Mouse (Mus musculus) embryonic facial prominence, embryonic 11.5 days (tissue): ENCODE results near the gene Art3. TPM values are rescaled to one million over a fixed set of nuclear protein-coding genes. Genes with fewer than 3 reads are reported as not detected.

Source experiments
- ATAC-seq: fragments of 200-750 bp; cut with Nextera tagmentation; replicated peaks from 2 replicates; pipeline ENCODE4 v1.8.0; 2017; ENCODE audit warnings: low read depth; ENCODE audit not compliant: insufficient number of reproducible peaks, low FRiP score, low TSS enrichment
- DNase-seq: peaks from one replicate; pipeline ENCODE4 v3.0.0-alpha.2; 2015; ENCODE audit warnings: low spot score
- H3K27ac ChIP-seq: fragments of 300-500 bp; sonication (generic); replicated peaks from 2 replicates; pipeline ENCODE4 v1.5.1; 2014; ENCODE audit warnings: mild to moderate bottlenecking, low read depth, low read length, control low read depth
- H3K27me3 ChIP-seq: fragments of 300-500 bp; sonication (generic); 2 replicates; pipeline ENCODE4 v1.6.1; 2014; ENCODE audit warnings: mild to moderate bottlenecking, low read length, moderate library complexity, mixed read lengths; ENCODE audit not compliant: control insufficient read depth, insufficient read depth
- H3K36me3 ChIP-seq: fragments of 300-500 bp; sonication (generic); replicated peaks from 2 replicates; pipeline ENCODE4 v1.6.1; 2014; ENCODE audit warnings: low read depth, mild to moderate bottlenecking, low read length, moderate library complexity, mixed read lengths; ENCODE audit not compliant: control insufficient read depth, insufficient read depth
- H3K4me1 ChIP-seq: fragments of 300-500 bp; sonication (generic); 2 replicates; pipeline ENCODE4 v1.6.1; 2014; ENCODE audit warnings: low read length, mixed read lengths; ENCODE audit not compliant: control insufficient read depth, insufficient read depth
- H3K4me2 ChIP-seq: fragments of 300-500 bp; sonication (generic); 2 replicates; pipeline ENCODE4 v1.6.1; 2014; ENCODE audit warnings: low read depth, mild to moderate bottlenecking, control low read depth, low read length, moderate library complexity
- H3K4me3 ChIP-seq: fragments of 300-500 bp; sonication (generic); 2 replicates; pipeline ENCODE4 v1.5.1; 2014; ENCODE audit warnings: low read depth, low read length, control low read depth
- H3K9ac ChIP-seq: fragments of 300-500 bp; sonication (generic); replicated peaks from 2 replicates; pipeline ENCODE4 v1.6.1; 2014; ENCODE audit warnings: mild to moderate bottlenecking, control low read depth, low read length
- H3K9me3 ChIP-seq: fragments of 300-500 bp; sonication (generic); replicated peaks from 2 replicates; pipeline ENCODE4 v1.6.1; 2016; ENCODE audit warnings: mild to moderate bottlenecking, low read length, inconsistent platforms, mixed read lengths; ENCODE audit not compliant: control insufficient read depth
- WGBS: fragments of 180-500 bp; shearing (Covaris S2); extraction: QIAGEN DNeasy Blood & Tissue Kit; methylation state at CpG from one replicate; pipeline ENCODE4 v1.1.7; 2014; 5-methylcytosine and 5-hydroxymethylcytosine counted together
- polyA plus RNA-seq: library from polyadenylated mRNA; unstranded; fragments of >200 nt; fragmentation: Nextera tagmentation; extraction: Ambion mirVana; gene quantifications from 2 replicates; pipeline ENCODE4 v1.2.1, GENCODE M21; 2014

Gene Art3
- 1.4 and 2.6 TPM in 2 replicates for polyA plus RNA-seq

DNA sequence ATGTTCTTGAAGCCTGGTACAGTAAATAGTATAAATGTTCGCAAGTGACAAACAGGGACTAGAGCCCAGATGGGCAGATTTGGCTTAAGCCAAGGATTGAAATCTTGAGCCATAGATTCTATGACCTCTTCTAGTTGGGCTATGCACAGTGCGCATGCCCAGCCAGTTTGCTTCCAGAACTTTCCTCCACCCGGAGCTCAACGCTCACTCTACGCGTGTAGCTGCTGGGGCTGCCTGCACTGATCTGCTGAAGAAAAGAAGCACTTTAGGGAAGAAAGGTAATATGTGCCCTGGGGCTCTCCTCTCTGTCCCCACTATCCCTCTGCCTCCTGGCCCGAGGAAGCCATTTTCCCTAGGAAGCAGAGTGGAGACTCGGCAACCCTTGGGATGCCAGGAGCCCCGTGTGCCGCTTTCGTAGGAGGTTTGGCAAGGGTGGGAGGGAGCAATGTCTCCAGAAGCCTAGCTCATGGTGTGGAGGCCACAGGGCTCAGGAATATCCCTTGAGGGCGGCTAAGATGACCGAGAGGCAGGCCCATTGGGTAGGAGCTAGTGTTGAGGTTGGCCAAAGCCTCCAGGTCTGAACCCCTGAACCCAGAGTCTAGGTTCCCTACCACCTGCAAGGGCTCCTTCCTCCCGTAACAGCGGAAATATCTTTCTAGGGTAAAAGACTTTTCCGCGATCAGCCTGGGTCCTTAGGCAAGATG is at the start of gene Art3:
Art3 (plus strand) TSS at position 193 of the 704 bp plus-strand sequence.
- WGBS = 90% methylated on average over 17 of the region's 17 CpGs
- no peak for DNase-seq
- Histone ChIP-seq H3K4me1 (no peaks in the 10 kb centered on the region), H3K9me3 (no peaks in the 10 kb centered on the region), H3K27me3 (no peaks in the 10 kb centered on the region), H3K4me2 (no peak within 1 kb of the TSS), H3K27ac (no peak within 1 kb of the TSS), H3K9ac (no peak within 1 kb of the TSS), H3K4me3 (no peak within 1 kb of the TSS), H3K36me3 (no peaks in the 10 kb centered on the region)
- no peak for ATAC-seq

GRCm38 (mm10) chr5:92282571-92282970 is 49.1 kb upstream of the Art3 start:
- Histone ChIP-seq H3K9me3 (no peaks in the 10 kb centered on the region), H3K9ac (no peak overlapping the region), H3K4me1 (no peaks in the 10 kb centered on the region), H3K27me3 (no peaks in the 10 kb centered on the region), H3K4me2 (no peak overlapping the region), H3K27ac (no peak overlapping the region), H3K36me3 (no peaks in the 10 kb centered on the region; the same call in 1 of the 2 replicates), H3K4me3 (no peak overlapping the region)
- no peak for ATAC-seq
- WGBS = 82% methylated on average over 4 of the region's 4 CpGs
- no peak for DNase-seq

GRCm38 (mm10) chr5:92283107-92283506 is 48.5 kb upstream of the Art3 start:
- no peaks in the 10 kb centered on the region for H3K4me1 ChIP-seq
- no peak for ATAC-seq
- H3K27ac ChIP-seq = no peak overlapping the region
- H3K4me2 ChIP-seq = no peak overlapping the region
- no peak overlapping the region for H3K9ac ChIP-seq
- 59% methylated on average over 3 of the region's 3 CpGs for WGBS
- DNase-seq = no peak
- no peak overlapping the region for H3K4me3 ChIP-seq
- no peaks in the 10 kb centered on the region for H3K9me3 ChIP-seq
- no peaks in the 10 kb centered on the region; the same call in 1 of the 2 replicates for H3K36me3 ChIP-seq
- H3K27me3 ChIP-seq = no peaks in the 10 kb centered on the region

GRCm38 (mm10) chr5:92287840-92288239 is 43.8 kb upstream of the Art3 start:
- no peaks in the 10 kb centered on the region for H3K9me3 ChIP-seq
- no peak overlapping the region for H3K4me2 ChIP-seq
- H3K4me3 ChIP-seq = no peak overlapping the region
- no peaks in the 10 kb centered on the region for H3K4me1 ChIP-seq
- DNase-seq (no peak), ATAC-seq (no peak)
- WGBS = 86% methylated on average over 6 of the region's 6 CpGs
- H3K27me3 ChIP-seq = no peaks in the 10 kb centered on the region
- H3K27ac ChIP-seq = no peak overlapping the region
- H3K36me3 ChIP-seq = no peaks in the 10 kb centered on the region; the same call in none of the 2 replicates
- H3K9ac ChIP-seq = no peak overlapping the region

- Histone ChIP-seq H3K4me1 (no peaks in the 10 kb centered on the region), H3K4me3 (no peak overlapping the region), H3K36me3 (no peaks in the 10 kb centered on the region; the same call in none of the 2 replicates), H3K27me3 (no peaks in the 10 kb centered on the region), H3K9ac (no peak overlapping the region), H3K27ac (no peak overlapping the region), H3K4me2 (no peak overlapping the region), H3K9me3 (no peaks in the 10 kb centered on the region)
- 91% methylated on average over 6 of the region's 6 CpGs for WGBS
- ATAC-seq = no peak
- DNase-seq = no peak
These were observed 39.8 kb upstream of the Art3 start for GRCm38 (mm10) chr5:92291652-92292414.

DNA sequence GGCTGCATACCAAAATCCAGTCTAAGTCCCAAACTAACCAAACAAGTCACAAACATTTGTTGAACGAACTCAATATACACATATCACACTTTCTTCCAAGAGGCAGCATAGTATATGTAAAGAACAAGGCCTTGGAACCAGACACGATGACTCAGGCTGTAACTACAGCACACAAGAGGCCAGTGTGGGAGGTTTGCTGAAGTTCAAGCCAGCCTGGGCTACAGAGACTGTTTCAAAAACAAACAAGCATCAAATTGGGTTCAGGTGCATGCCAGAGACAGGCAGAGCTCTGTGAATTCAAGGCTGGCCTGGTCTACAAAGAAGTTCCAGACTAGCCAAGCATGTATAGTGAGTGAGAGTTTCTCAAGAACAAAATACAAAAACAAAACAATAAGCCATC is 37.1 kb upstream of the Art3 start:
- Histone ChIP-seq H3K36me3 (peaks cover 3% of the 10 kb centered on the region), H3K4me3 (no peak overlapping the region), H3K4me2 (no peak overlapping the region), H3K27ac (no peak overlapping the region), H3K27me3 (no peaks in the 10 kb centered on the region), H3K9me3 (no peaks in the 10 kb centered on the region), H3K9ac (no peak overlapping the region), H3K4me1 (no peaks in the 10 kb centered on the region)
- DNase-seq (no peak), ATAC-seq (no peak)
- 86% methylated on average over 2 of the region's 2 CpGs for WGBS

GRCm38 (mm10) chr5:92302149-92302840 is 29.3 kb upstream of the Art3 start:
- Histone ChIP-seq H3K36me3 (peaks cover 10% of the 10 kb centered on the region), H3K4me1 (no peaks in the 10 kb centered on the region), H3K9me3 (no peaks in the 10 kb centered on the region), H3K4me3 (no peak overlapping the region), H3K27ac (no peak overlapping the region), H3K27me3 (no peaks in the 10 kb centered on the region), H3K9ac (no peak overlapping the region), H3K4me2 (no peak overlapping the region)
- DNase-seq = no peak
- no peak for ATAC-seq
- 93% methylated on average over 13 of the region's 13 CpGs for WGBS
